Mouse (Mus musculus) erythroblast, adult 5-6 weeks (primary cell): ENCODE measurements around the gene Gm20388. TPM values are rescaled to one million over a fixed set of nuclear protein-coding genes. Genes with fewer than 3 reads are reported as not detected.

ENCODE experiments used
- ATAC-seq: replicated peaks from 2 replicates; pipeline ENCODE4 v1.8.0; 2016; ENCODE audit warnings: moderate number of reproducible peaks, mild to moderate bottlenecking, moderate TSS enrichment, inconsistent platforms; ENCODE audit not compliant: poor library complexity, low FRiP score, severe bottlenecking
- total RNA-seq, 2 experiments: library from RNA; stranded (forward) in 1 of 2; stranded (reverse) in 1 of 2; fragments of 150-400 nt in 1 of 2; fragments of 200-764, 138-1000 nt in 1 of 2; gene quantifications; 2 replicates each; pipeline versions ENCODE4 v1.2.3 to v1.2.4; 2015 to 2017; ENCODE audit warnings: low replicate concordance in 2 of 2

Gm20388 gene
- total RNA-seq, 2 experiments from 2014 or later = 2.9 to 7.8 TPM

- no peak for ATAC-seq
These were observed 3207.1 kb downstream of the Gm20388 start for GRCm38 (mm10) chr8:123117744-123118143.

- ATAC-seq = no peak
These were observed 3211.4 kb downstream of the Gm20388 start for GRCm38 (mm10) chr8:123122059-123122458.

- ATAC-seq = no peak
These were observed 3212.0 kb downstream of the Gm20388 start for GRCm38 (mm10) chr8:123122670-123123069.

GRCm38 (mm10) chr8:123126193-123126816 is 3215.7 kb downstream of the Gm20388 start:
- ATAC-seq = peak; percentile 45

GRCm38 (mm10) chr8:123131041-123131440 is 3220.4 kb downstream of the Gm20388 start:
- no peak for ATAC-seq

GRCm38 (mm10) chr8:123132953-123133352 is 3222.3 kb downstream of the Gm20388 start:
- no peak for ATAC-seq

GRCm38 (mm10) chr8:123134149-123134713 is 3223.6 kb downstream of the Gm20388 start:
- ATAC-seq = no peak

GRCm38 (mm10) chr8:123135406-123135805 is 3224.8 kb downstream of the Gm20388 start:
- ATAC-seq = no peak

GRCm38 (mm10) chr8:123135806-123136205 is 3225.2 kb downstream of the Gm20388 start:
- no peak for ATAC-seq

- no peak for ATAC-seq
These were observed 3225.6 kb downstream of the Gm20388 start for GRCm38 (mm10) chr8:123136287-123136686.

GRCm38 (mm10) chr8:123137645-123138077 is 3227.0 kb downstream of the Gm20388 start:
- ATAC-seq = no peak

- ATAC-seq = no peak
These were observed 3228.1 kb downstream of the Gm20388 start for GRCm38 (mm10) chr8:123138741-123139140.

- ATAC-seq = no peak
These were observed 3231.3 kb downstream of the Gm20388 start for GRCm38 (mm10) chr8:123141741-123142462.

- no peak for ATAC-seq
These were observed 3234.6 kb downstream of the Gm20388 start for GRCm38 (mm10) chr8:123145279-123145678.

- ATAC-seq = no peak
These were observed 3235.7 kb downstream of the Gm20388 start for GRCm38 (mm10) chr8:123146390-123146789.

GRCm38 (mm10) chr8:123150737-123151171 is 3240.1 kb downstream of the Gm20388 start:
- ATAC-seq = no peak

GRCm38 (mm10) chr8:123155177-123155576 is 3244.5 kb downstream of the Gm20388 start:
- 0 out of 2 replicates have a peak, but pooled peaks have one; percentile 35 for ATAC-seq

GRCm38 (mm10) chr8:123156070-123156773 is 3245.6 kb downstream of the Gm20388 start:
- peak; percentile 78 for ATAC-seq

GRCm38 (mm10) chr8:123157888-123158465 is 3247.3 kb downstream of the Gm20388 start, which contains the start of gene Sult5a1:
Gene Sult5a1 (minus strand): TSS chr8:123158315.
- no peak for ATAC-seq

- no peak for ATAC-seq
These were observed 3270.8 kb downstream of the Gm20388 start for GRCm38 (mm10) chr8:123181391-123181790.
